Mouse (Mus musculus): ENCODE data around the gene Adgrl4.

The Adgrl4 gene

DNA sequence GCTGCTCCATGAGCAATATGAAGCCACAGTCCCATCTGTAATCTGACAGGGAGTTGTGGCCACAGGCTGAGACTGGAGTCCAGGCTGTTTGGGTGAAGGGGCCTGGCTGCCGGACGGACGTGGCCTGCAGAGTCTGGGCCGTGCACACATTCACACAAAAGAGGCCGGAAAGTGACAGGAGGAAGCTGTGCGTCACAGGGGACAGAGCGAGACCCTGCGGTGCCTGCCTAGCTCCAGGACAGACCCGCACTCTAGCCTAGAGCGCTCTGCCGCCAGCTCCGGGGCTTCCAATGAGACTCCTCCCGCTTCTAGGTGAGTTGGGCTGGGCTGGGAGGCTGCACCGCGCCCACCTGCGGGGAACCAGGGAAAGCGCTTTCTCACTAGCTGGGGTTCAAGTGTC is at the start of gene Adgrl4:
Gene Adgrl4 (plus strand): TSS at position 195 of the 400 bp plus-strand sequence.
- DNase-seq = no peak

DNA sequence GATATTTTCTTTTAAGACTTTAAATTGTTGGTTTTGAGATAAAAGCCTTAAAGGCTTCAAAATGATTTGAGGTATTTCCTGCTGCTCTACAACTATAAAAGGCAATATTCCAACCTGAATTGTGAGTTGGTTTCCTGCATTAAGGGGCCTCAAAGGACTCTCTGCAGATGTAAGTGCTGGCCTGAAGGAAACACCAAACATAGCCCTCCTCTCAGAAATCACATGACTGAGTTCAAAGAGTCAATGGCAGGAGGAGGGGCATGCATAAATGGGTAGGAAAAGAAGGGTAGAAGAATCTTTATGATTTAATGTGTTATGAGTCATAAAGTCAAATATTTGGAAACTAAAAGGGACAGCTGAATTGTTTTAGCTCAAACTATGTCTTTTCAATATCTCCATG is 46.8 kb upstream of the Adgrl4 start:
- no peak for DNase-seq

DNA sequence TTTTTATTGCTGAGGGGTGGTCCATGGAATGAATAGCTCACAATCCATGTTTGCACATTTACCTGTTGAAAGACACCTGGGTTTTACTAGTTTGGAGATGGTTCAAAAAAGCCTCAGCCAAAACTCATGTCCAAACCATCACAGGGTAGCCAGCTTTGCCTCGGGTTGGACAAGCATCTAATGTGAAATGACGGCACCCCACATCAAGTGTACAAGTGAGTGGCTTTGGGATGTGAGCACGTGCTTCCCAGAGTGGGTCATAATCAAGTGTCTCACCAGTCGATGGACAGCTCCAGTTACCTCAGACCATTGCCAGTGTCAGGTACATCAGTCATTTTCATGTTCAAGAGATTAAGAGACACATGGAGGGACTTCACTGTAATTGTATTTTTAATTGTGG is 44.8 kb upstream of the Adgrl4 start:
- no peak for DNase-seq

DNA sequence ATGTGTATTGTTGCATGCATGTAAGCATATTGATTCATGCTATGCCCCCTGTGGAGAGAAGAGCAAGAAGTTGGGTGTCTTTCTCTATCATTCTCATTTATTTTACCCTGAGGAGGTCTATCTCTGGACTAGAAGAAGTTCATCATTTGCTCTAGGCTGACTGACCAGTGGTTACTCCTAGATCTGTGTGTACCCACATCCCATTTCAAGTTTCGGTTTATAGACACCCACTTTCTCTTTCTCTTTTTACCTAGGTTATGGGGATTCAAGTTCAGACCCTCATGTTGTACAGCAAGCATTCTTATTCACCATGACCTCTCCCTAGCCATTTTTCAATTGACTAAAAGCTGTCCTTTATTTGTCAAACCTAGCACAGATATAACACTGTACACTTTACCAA is 44.4 kb upstream of the Adgrl4 start:
- no peak for DNase-seq

DNA sequence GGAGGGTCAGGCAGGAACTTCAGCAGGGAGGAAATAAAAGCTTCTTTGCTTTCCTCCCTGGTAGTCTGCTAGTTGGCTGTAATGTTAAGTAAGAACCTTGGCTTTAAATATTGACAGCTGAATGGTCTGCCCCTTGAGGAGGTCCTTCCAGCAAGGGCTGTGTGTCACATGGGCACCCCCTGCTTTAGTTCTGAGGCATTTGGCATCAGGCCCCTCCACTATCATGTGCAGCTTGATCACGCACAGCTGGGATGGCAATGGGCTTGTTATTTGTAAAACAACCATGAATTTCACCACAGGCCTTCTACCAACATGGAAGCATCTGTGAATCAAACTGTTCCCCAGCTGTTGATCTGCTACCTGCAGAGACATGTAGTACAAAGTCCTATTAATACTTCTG is 38.4 kb upstream of the Adgrl4 start:
- no peak for DNase-seq

DNA sequence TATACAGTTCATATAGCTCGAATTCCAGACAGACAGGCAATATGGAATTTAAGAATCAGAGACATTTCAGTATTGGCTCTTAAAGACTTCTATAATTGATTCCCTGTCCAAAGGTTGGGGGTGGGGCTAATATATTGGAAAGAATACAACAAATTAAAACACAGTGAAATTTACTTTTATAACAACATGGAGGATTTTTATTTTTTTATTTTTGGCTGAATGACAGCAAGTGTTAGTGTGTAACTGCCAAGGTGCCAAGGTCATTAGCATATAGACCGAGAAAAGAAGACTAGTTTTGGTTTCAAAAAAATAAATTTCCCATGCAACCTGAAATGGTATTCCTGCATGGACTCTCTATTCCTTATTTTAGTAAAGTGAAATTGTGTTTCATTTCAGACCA is 26.7 kb upstream of the Adgrl4 start:
- DNase-seq = no peak

DNA sequence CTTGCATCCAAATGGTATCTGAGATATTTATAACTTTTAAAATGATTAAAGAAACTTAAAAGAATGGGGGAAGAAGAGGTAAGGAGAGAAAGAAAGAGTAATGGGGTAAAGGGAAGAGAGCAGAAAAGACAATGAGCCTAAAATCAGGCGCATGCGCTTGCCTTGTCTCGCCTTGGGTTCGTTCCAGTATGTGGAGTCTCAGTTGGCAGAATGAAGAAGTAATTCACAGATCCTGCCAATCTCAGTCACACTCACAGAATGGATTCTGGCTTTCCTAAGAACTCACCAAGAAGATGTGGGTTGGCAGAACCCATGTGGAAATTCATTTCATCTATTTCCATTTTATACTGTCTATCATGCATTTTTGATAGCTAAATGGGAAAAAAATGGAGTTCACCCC is 26.2 kb upstream of the Adgrl4 start:
- no peak for DNase-seq

DNA sequence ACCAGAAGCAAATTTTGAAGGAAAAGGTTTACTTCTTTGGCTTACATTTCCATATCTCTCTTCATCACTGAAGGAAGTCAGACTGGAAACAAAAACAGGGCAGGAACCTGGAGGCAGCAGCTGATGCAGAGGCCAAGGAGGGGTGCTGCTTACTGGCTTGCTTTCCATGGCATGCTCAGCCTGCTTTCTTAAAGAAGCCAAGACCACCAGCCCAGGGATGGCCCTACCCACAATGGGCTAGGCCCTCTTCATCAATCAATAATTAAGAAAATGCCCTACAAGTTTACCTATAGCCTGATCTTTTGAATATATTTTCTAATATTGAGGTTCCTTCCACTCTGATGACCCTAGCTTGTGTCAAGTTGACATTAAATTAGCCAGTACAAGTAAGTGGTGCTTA is 20.8 kb upstream of the Adgrl4 start:
- DNase-seq = no peak

DNA sequence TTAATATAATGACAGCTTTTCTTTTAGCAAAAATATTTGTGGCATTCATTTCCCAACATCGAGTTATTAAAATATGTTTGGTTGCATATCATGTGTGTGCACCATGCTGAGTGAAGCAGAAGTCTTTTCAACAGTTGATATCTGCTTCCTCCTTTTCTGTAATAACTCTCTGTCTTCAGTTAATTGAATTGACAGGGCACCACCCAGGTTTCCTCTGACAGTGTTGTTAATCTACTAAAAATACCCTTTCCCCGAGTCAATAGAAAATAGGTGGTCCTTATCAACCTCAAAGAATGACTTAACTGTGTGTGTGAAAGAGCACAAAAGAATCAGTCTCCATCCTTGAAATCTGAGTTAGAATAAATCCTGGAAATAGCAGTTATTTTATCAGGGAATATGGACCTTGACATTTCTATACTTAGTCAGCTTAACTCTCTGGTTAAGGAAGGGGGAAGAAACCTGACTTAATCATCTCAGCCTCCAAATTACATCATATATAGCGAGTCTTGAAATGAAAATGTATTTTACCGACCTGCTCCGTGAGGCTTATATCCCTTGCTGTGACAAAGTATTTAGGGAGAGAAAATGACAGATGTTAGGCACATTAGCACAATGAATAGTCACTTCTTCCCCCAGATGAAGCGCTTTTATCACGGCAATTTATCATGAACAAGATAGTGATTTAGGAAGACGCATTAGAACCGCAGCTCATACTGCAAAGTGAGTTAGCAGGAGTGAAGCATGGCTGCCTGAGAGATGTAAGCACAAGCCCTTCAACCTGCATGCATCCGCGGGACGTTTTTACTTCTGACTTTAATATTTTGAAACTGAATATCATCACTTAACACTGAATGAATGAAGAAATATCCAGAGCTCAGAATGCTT is 19.8 kb upstream of the Adgrl4 start:
- DNase-seq = no peak

DNA sequence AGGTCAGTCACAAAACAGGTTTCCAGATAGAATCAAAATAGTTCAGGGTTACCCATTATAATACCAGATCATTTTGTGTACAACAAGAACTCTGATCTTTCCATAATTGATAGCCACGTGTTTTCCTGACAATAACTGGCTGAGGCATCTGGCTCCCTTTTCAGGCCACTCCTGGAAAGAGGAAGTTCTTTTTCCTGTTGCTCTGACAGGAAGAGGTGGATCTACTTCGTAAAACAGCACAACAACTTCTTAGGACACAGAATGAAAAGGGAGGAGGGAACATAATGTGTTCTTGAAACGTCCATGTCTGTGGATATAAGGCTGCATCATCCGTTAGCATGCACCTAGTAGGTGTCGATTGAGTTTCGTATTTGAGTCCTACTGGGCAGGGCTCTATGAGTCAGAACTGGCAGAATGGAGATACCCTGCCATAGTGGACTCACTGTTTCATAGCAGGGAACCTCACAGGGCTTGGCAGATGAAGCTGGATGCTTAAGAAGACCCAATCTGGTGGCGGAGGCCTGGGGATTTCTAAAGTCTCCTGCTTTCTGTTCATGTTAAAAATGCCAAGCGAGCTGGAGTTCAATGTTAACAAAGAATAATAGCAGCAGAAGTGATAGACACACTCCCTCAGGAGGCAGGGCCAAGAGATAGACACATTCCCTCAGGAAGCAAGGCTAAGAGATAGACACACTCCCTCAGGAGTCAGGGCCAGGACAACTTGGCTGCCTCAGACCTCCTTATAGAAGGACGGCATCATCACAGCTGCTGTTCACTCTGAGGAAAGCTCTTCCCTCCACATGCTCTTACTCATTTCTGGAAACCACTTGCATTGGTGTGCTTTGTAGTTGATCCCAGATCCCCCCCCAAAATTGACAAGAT is 13.1 kb upstream of the Adgrl4 start:
- no peak for DNase-seq

DNA sequence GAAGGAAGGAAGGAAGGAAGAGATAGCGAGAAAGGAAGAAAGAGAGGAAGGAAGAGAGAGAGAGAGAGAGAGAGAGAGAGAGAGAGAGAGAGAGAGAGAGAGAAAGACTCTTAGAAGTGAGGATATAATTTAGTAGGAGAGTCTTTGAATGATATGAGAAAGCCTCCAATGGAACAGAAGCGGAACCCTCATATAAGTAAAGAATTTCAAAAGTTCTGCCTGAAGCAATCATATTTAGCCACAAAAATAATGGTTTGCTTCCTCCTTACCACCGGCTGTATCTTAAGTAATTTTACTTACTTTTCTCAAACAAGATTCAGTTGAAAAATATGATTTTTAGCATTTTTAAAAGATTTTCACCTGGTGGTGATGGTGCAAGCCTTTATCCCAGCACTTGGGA is 7.6 kb upstream of the Adgrl4 start:
- DNase-seq = no peak

DNA sequence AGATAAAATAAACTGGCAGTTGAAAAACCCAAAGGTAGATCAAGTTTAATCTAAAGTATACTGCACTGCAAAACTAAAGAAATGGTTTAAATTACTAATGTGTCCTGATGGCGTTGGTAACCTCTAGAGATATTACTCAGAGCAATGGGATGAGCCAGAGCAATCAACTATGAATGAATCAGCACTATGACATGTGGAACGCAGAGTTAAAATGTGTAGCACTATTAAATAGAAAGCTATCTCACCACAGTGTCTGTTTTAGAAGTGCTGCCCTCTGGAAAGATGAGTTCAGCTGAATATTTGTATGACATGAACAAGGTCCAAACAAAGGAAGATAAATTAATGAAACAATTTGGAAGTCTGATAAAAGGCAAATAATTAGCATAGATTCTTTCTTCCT is 6.2 kb upstream of the Adgrl4 start:
- DNase-seq = no peak

DNA sequence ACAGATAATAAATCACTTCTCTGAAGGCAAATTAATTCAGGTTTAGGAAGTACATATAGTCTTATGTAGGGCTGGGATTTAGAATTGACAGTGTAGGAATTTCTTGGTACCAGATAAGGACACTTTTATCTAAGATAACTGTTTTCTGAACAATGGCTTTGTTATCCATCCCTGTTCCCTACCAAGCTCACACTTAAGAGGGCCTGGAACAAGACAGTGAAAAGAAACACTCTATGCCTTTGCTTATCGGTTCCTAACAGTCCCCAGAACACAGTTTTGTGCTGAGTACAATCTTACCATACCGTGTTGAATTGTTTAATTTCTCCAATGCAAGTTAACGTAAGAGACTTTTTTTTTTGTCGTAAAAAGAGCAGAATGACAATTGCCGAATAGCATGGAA is 677 bp downstream of the Adgrl4 start:
- DNase-seq = no peak

DNA sequence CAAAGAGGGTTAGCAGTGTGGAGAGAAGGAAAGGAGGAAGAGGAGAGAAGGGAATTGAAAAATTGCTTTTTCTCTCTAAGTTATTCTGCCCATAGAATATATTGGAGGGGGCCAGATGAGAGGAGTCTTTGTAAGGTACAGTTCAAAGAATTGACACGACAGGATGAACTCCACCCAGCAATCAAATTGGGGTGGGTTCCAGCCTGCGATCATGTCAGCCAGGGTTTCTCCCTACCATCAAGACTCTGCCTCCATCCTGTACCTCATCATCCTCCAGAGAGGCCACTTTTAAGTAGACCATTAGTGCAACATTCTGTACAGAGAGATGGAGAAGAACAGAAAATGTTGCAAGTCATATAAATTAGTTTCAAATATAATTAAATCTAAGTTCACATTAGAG is 2.3 kb downstream of the Adgrl4 start:
- DNase-seq = no peak

DNA sequence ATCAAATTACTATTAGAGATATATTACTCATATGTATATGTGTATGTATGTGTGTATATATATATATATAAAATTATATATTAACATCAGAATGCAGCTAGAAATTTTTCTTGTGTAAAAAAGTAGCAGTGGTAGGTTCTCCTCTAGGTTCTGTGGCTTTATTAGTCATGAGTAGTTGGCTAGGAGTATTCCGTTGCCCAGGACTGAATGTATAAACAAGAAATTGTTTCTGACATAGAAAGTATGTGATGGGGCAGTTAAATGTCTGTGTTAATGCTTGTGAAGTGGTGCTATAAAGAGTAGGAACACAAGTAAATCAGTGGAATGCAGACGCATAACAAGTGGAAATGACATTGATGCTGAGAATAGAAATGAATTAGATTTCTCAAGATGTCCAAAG is 4.3 kb downstream of the Adgrl4 start:
- DNase-seq = no peak

DNA sequence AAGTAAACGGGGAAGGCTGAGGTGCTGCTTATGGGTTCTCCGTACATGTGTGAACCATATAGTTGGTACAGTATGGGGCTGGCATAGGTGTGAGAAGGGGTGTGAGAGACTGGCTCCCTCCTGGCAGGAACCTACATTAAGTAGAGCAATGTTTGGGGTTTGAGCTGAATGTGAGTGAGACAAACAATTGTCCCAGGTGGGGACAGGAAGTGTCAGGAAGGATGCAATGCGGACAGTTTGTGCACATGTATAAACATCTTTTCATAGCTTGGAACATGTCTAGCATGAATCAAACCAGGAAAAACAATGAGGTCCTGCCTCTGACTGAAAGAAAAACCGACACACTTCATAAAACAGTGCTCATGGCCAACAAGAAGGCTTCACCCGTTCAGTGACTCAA is 5.8 kb downstream of the Adgrl4 start:
- no peak for DNase-seq

DNA sequence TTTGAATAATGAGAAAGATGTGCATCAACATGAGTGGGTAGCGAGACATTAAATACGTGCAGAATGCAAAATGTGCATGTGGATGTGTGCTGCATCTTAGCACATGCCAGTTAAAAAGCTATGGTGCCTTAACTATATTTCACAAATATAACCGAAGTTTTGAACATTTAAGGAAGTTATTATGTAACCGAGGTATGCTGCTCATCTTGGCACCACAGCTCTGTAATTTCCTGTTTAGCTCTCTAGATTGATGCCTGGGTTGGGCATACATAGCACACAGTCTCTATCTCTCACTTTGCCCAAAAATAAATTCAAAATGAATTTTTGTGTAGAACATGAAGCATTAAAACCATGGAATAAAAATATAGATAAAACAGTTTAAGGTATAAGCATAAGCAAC is 6.6 kb downstream of the Adgrl4 start:
- DNase-seq = no peak

DNA sequence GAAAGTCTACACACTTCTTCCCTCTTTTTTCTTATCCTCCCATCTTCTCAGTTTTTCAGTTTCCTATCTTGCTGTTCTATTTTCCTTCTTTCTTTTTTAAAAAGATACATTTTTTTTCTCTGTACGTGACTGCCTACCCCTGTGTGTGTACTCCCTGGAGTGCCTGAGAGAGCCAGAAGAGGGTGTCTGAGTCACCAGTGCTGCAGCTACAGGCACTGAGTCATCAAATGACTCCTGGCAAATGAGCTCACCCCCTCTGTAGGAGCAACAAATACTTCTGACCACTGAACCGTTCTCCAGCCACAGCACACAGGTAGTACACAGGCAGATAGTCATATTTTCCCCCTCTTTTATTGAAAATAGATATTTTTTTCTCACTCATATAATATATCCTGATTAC is 8.2 kb downstream of the Adgrl4 start:
- no peak for DNase-seq

DNA sequence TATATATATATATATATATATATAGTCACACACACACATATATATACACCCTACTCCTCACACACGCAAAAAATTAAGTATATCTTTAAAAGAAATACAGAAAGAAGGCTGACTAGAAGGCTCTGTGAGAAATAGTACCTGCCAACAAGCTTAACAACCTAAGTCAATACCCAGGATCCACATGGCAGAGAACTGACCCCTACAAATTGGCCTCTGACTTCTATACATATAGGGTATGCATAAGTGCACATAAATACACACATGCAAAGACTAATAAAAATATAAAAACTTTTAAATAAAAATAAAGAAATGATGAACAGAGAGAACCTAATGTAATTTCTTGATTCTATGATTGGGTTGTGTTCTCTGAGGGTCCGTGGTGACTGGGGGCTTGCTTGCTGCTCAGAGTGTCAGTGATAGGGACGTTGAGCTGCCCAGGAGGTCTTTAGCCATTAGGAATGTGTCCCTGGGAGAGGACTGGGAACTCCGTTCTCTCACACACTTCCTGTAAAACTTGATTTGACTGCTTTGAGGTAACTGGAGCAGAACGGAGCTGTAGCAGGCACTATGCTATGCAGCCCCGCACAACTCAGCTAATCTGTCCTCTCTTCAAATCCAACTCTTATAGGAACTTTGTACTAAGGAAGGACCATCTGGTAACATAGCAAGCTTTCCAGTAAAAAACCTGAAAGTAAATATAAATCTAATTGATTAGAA is 17.5 kb downstream of the Adgrl4 start:
- no peak for DNase-seq

DNA sequence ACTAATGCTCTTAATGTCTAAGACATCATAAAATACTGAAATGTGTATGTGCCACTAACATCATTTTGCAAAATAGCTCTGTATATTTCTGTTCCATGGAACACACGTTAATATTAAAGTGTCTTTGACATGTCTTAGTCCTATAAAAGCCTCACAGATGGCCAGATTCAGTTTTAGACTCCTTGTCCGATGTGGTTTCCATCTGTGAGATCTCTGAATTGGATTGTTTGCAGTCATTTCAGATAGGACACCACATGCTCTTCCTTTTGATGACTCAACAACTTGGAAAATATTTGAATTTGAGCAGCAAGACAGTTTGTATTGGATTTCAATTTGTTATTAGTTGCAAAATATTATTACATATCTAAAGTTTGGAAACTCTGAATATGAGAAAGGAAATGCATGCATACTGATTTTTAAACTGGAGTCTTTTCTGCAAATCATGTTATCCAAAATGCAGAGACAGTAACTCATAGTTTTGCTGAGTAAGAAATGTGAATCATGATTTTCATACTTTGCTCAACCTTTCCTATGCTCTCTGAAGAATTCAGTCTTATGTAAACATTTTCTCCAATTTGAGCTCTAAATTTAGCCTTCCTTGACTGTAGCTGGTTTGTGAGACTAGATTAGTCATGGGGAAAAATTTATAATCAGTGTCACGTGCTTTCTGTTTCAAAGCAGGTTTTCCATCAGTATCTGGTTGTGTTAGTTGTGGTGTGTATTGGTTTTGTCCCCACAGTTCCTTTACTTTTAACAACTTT is 21.9 kb downstream of the Adgrl4 start:
- DNase-seq = peak; percentile 8

DNA sequence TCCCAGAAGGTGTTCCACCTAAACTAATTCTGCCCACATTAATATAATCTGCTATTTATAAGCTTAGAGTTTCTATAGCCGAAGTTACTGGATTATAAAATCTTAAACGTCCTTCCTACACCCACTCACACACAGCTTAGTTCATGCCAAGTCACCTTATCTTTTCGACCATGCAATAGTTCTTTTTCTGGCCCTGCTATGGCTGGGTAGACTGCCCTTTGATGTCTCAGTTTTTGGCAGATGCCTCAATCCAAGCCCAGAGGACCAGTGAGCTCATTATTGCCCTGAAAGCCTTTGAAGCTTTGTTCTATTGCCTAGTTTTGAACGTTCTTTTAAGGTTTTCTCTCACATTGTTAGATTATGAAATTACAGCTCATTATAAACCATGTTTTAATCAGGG is 27.5 kb downstream of the Adgrl4 start:
- no peak for DNase-seq

DNA sequence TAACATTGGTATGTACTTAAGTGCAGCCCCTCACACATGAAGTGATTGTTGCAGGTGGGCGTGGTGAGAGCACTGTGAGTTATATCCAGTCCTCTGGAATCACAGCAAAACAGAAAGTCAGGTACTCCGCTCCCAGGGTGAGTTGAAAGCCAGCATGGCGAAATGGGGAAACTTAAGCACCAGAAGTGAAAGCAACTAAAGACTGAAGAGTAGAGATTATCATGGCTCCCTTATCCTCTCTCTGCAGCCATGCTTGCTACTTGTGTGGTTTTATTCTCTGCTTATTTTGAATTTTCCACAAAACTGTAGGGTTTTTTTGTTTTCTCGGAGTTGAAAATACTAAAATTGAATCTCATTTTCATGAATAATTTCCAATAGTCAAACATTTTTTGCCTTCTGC is 51.2 kb downstream of the Adgrl4 start:
- DNase-seq = no peak

DNA sequence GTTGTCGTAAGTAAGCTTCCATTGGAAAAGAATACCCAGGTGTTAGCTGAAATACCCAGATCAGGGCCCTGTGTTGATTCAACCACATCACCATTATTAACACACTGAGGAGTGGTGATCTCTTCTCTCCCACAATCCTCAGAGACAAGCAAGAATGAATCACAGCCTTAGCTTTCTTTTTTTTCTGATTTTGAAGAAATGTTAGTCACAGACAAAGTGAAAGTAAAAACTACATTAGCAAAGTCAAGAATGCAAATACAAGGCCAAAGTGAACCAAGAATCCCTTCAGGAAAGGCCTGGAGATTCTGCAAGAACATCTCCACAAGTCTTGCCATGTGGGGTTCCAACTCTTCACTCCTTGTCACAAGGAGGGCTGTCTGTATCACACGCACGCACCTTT is 67.9 kb downstream of the Adgrl4 start:
- DNase-seq = no peak

Measured in layer of hippocampus, adult 9-11 months (tissue).